Mouse (Mus musculus) intestine, embryonic 16.5 days (tissue): Measurements from ENCODE around the gene Ppm1h. TPM values are rescaled to one million over a fixed set of nuclear protein-coding genes. Genes with fewer than 3 reads are reported as not detected.
"Not testable (repeated sequence)": the region's sequence is repeated elsewhere in the genome, so short reads cannot be mapped to it uniquely, and the experiment has no call there.

Source experiments
- ATAC-seq: fragments of 200-750 bp; cut with Nextera tagmentation; 2 replicates; pipeline ENCODE4 v1.8.0; 2017; ENCODE audit warnings: moderate TSS enrichment, moderate library complexity
- H3K27ac ChIP-seq: fragments of 300-500 bp; sonication (generic); 2 replicates; pipeline ENCODE4 v1.5.1; 2014; ENCODE audit warnings: mild to moderate bottlenecking, low read length
- H3K27me3 ChIP-seq: fragments of 300-500 bp; sonication (generic); replicated peaks from 2 replicates; pipeline ENCODE4 v1.6.1; 2014; ENCODE audit warnings: low read length, control low read depth, mixed read lengths; ENCODE audit not compliant: control insufficient read depth, insufficient read depth
- H3K36me3 ChIP-seq: fragments of 300-500 bp; sonication (generic); 2 replicates; pipeline ENCODE4 v1.6.1; 2014; ENCODE audit warnings: low read length, control low read depth; ENCODE audit not compliant: control insufficient read depth, insufficient read depth
- H3K4me1 ChIP-seq: fragments of 300-500 bp; sonication (generic); 2 replicates; pipeline ENCODE4 v1.6.1; 2014; ENCODE audit warnings: low read length, control low read depth, mixed read lengths; ENCODE audit not compliant: control insufficient read depth, insufficient read depth
- H3K4me2 ChIP-seq: fragments of 300-500 bp; sonication (generic); 2 replicates; pipeline ENCODE4 v1.6.1; 2014; ENCODE audit warnings: low read depth, low read length, control low read depth
- H3K4me3 ChIP-seq: fragments of 300-500 bp; sonication (generic); 2 replicates; pipeline ENCODE4 v1.5.1; 2014; ENCODE audit warnings: mild to moderate bottlenecking, low read length
- H3K9ac ChIP-seq: fragments of 300-500 bp; sonication (generic); 2 replicates; pipeline ENCODE4 v1.6.1; 2014; ENCODE audit warnings: low read depth, low read length
- H3K9me3 ChIP-seq: fragments of 300-500 bp; sonication (generic); 2 replicates; pipeline ENCODE4 v1.6.1; 2016; ENCODE audit warnings: low read length, control low read depth; ENCODE audit not compliant: control insufficient read depth
- WGBS: fragments of 180-500 bp; shearing (Covaris S2); extraction: QIAGEN DNeasy Blood & Tissue Kit; methylation state at CpG from one replicate; pipeline ENCODE4 v1.1.7; 2014; 5-methylcytosine and 5-hydroxymethylcytosine counted together
- polyA plus RNA-seq: library from polyadenylated mRNA; unstranded; fragments of >200 nt; fragmentation: Nextera tagmentation; extraction: Ambion mirVana; gene quantifications from 2 replicates; pipeline ENCODE4 v1.2.1, GENCODE M21; 2015

Ppm1h gene
- polyA plus RNA-seq, 1 experiment from 2014 or later, result 14.8 TPM

DNA sequence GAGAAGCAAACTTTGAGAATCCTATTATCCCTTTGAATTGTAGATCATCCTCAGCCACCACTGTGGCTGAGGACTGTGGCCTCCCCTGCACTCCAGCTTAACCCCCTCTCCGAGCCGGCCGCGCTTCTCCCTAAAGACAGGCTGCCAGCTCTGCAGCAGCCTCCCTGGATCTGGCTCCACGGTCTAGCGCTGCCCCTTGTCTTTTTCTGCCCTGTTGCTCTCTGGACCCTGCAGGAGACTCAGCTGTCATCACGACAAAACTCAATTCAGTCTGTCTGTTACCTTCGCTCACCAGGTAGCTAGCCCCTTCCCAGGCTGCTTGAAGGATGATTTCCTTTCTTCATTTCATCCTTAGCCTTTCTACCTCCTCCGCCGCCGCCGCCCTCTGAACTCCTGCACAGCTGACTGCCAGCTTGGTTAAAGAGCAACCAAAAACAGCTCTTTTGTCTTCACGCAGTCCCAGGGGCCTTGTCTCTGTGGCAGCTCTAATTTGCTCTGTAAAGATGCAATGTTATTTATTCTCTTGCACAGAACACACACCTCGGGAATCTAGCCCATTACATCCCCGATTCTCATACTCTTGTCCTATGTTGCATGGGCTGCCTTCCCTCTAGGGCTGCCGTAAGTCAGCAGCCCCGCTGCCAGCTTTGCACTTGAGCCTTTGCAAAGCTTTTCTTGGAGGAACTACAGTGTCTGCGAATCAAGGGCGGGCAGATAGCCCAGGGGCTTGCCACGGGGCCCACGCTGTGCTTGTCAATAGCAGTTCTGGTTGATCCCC is 285.1 kb downstream of the Ppm1h start:
- Histone ChIP-seq H3K36me3 (no peaks in the 10 kb centered on the region), H3K27ac (no peak overlapping the region), H3K9me3 (no peaks in the 10 kb centered on the region), H3K4me2 (peak overlapping the region; percentile 41), H3K9ac (peak overlapping the region; percentile 35; the same call in 1 of the 2 replicates), H3K4me3 (peak overlapping the region; percentile 17), H3K4me1 (peaks cover 5% of the 10 kb centered on the region; the same call in 1 of the 2 replicates), H3K27me3 (no peaks in the 10 kb centered on the region)
- WGBS, result 11% methylated on average over 21 of the region's 21 CpGs
- ATAC-seq, result peak; percentile 49; the same call in 1 of the 2 replicates

DNA sequence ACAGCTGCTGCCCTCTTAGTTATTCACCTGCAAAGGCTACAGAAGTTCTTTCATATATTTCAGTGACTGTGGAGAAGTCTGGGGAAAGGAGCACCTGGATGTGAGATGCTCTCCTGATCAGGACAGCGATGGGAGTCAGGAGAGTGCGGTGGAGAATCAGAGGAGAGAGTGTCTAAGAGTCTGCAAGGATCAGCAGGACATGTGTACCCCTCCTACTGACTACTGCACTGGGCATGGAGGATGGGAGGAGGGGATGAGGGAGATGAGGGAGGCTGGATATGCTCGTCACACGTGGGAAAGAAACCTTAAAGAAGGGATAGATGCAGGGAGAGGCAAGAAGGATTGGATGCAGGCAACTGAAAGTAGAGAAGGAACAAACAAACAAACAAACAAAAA is 285.7 kb downstream of the Ppm1h start:
- ATAC-seq, result 0 out of 2 replicates have a peak, but pooled peaks have one; percentile 22
- Histone ChIP-seq H3K4me2 (no peak overlapping the region; the same call in 1 of the 2 replicates), H3K27ac (no peak overlapping the region), H3K4me1 (peaks cover 5% of the 10 kb centered on the region; the same call in 1 of the 2 replicates), H3K9me3 (no peaks in the 10 kb centered on the region), H3K4me3 (no peak overlapping the region), H3K27me3 (no peaks in the 10 kb centered on the region), H3K9ac (no peak overlapping the region), H3K36me3 (no peaks in the 10 kb centered on the region)
- WGBS, result 50% methylated on average over 4 of the region's 4 CpGs

DNA sequence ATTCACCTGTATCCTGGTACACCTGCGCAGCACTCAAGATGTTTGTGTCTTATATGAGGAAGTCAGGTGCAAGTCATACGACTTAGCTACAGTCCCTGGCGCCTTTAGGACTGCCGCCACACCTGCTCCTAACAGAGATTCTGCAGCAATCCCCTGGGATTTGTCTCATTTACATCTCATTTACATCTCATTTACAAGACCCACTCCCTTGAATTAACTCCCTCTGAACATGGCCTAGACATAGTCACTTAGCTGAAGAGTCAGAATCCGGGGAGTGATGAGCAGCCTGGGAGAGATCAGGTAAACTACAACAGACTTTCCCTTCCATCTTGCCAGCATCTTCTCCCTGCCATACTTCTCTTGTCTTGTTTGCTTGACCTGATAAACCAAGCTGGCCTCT is 287.1 kb downstream of the Ppm1h start:
- H3K27ac ChIP-seq, H3K36me3 ChIP-seq, H3K4me2 ChIP-seq, H3K9ac ChIP-seq, H3K9me3 ChIP-seq, H3K4me3 ChIP-seq, ATAC-seq, H3K27me3 ChIP-seq, H3K4me1 ChIP-seq: not testable (repeated sequence)
- WGBS, result 90% methylated on average over 4 of the region's 5 CpGs

DNA sequence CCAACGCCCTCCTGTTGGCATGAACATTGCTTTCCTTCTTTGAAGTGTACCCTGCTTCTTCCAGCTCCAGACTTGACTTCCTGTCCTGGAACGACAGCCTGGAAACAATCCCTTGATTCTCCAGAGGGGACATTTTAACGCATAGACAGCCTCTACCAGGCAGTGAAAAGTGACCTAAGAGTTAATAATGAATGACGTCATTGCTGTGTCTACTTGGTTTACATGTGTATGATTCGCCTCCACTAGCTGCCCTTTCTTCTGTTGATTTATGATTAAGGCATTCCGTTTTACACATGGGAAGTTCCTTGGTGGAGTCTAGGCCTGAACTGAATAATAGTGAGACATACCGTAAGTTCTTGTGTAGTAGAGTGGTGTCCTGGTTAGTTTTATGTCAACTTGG is 287.9 kb downstream of the Ppm1h start:
- no peak overlapping the region for H3K4me3 ChIP-seq
- no peak; the same call in 1 of the 2 replicates for ATAC-seq
- H3K4me1 ChIP-seq, result 0 out of 2 replicates have a peak, but pooled peaks cover 2% of the 10 kb centered on the region
- no peak overlapping the region for H3K4me2 ChIP-seq
- no peaks in the 10 kb centered on the region for H3K27me3 ChIP-seq
- no peak overlapping the region for H3K9ac ChIP-seq
- no peaks in the 10 kb centered on the region for H3K36me3 ChIP-seq
- WGBS, result 45% methylated on average over 7 of the region's 7 CpGs
- no peak overlapping the region for H3K27ac ChIP-seq
- H3K9me3 ChIP-seq, result no peaks in the 10 kb centered on the region

DNA sequence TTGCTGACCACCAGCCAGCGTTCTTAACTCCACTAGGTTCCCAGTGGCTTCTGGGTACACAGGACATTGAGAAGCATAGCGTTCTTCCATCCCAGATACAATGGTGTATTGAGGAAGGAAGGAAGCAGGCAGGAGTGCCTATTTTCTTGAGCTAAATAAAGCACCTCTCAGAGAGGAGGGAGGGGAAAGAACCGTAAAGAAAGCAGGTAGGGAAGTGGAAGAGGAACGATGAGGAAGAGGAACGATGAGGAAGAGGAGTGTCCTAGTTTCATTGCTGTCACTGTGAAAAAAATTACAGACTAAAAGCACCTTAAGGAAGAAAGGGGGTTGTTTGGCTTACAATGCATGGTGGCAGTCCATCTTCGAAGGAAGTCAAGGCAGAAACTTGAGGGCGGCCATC is 291.6 kb downstream of the Ppm1h start:
- no peaks in the 10 kb centered on the region for H3K4me1 ChIP-seq

DNA sequence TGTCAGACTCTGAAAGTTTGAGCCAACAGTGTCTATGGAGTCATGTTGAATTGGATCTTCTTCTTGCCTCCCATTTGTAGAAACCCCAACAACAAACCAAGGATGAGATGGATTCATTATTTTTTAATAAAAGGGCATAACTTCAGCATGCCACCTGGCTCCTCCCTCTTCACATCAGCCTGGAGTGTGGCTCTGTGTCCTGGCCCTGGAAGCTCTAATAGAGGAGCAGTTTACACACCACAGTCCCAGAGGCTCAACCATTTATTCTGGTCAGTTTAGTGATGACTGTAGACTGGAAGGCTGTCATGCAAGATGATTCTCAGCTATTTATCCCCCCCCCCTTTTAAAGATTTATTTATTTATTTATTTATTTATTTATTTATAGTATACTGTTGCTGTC is 294.7 kb downstream of the Ppm1h start:
- Histone ChIP-seq H3K36me3 (no peaks in the 10 kb centered on the region), H3K9me3 (no peaks in the 10 kb centered on the region), H3K4me1 (no peaks in the 10 kb centered on the region), H3K27ac (no peak overlapping the region), H3K4me2 (no peak overlapping the region), H3K4me3 (no peak overlapping the region), H3K27me3 (no peaks in the 10 kb centered on the region), H3K9ac (no peak overlapping the region)
- no peak for ATAC-seq

More for the DNA sequence above, 291.6 kb downstream of the Ppm1h start:
- Histone ChIP-seq H3K36me3 (no peaks in the 10 kb centered on the region), H3K9me3 (no peaks in the 10 kb centered on the region), H3K4me2 (no peak overlapping the region), H3K27me3 (no peaks in the 10 kb centered on the region), H3K9ac (no peak overlapping the region), H3K27ac (no peak overlapping the region), H3K4me3 (no peak overlapping the region)
- 83% methylated on average over 7 of the region's 7 CpGs for WGBS
- no peak for ATAC-seq

DNA sequence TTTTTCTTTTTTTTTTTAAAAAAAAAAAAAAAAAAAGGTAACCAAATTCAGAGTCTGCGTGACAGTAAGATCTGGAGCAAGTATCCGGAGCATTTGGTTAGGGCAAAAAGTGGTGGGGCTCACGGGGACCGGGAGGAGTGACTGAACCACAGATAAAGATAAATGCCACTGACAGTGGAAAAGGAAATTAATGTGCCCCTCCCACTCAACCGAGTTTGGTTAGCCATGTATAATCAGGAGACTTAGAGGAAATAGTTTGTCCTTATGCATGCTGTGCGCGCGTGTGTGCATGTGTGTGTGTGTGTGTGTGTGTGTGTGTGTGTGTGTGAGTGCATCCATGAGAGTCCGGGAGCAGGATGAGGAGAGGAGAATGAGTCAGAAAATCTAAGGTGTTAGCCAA is 297.5 kb downstream of the Ppm1h start:
- no peak overlapping the region for H3K4me3 ChIP-seq
- H3K36me3 ChIP-seq, result 0 out of 2 replicates have a peak, but pooled peaks cover 5% of the 10 kb centered on the region
- ATAC-seq, result no peak
- H3K27ac ChIP-seq, result no peak overlapping the region
- no peaks in the 10 kb centered on the region for H3K27me3 ChIP-seq
- WGBS, result 69% methylated on average over 9 of the region's 9 CpGs
- H3K9me3 ChIP-seq, result no peaks in the 10 kb centered on the region
- no peak overlapping the region for H3K4me2 ChIP-seq
- H3K9ac ChIP-seq, result no peak overlapping the region
- H3K4me1 ChIP-seq, result no peaks in the 10 kb centered on the region

DNA sequence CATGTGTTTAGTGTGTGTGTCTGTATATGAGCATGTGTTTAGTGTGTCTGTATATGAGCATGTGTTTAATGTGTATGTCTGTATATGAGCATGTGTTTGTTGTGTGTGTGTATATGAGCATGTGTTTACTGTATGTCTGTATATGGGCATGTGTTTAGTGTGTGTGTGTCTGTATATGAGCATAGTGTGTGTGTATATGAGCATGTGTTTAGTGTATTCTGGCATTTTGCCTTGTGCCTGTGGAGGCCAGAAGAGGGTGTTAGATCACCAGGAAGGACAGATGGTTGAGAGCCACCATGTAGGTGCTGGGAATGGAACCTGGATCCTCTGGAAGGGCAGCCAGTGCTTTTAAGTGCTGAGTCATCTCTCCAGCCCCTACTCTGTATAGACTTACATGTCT is 300.8 kb downstream of the Ppm1h start:
- Histone ChIP-seq H3K4me2 (no peak overlapping the region), H3K9ac (no peak overlapping the region), H3K27ac (no peak overlapping the region), H3K4me1 (peaks cover 8% of the 10 kb centered on the region; the same call in 1 of the 2 replicates), H3K9me3 (no peaks in the 10 kb centered on the region), H3K36me3 (peaks cover 10% of the 10 kb centered on the region; the same call in 1 of the 2 replicates), H3K4me3 (no peak overlapping the region), H3K27me3 (no peaks in the 10 kb centered on the region)
- ATAC-seq, result no peak

DNA sequence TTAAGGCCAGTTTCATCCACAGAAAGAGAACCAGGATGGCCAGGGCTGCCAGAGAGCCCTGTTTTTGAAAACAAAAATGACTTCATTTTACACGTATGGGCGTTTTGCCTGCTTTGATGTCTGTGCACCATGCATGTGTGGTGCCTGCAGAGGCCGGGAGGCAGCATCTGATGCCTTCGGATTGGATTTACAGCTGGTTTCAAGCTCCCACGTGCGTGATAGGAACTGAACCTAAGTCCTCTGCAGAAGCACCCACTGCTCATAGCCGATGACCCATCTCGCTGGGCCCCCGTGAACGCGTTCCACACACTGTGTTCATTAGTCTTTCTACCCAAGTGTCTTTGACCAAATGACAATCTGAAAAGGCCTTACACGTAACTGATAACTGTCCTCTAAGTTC is 301.6 kb downstream of the Ppm1h start:
- Histone ChIP-seq H3K4me2 (no peak overlapping the region), H3K4me3 (no peak overlapping the region), H3K27ac (no peak overlapping the region), H3K27me3 (no peaks in the 10 kb centered on the region), H3K4me1 (peaks cover 8% of the 10 kb centered on the region; the same call in 1 of the 2 replicates), H3K9me3 (no peaks in the 10 kb centered on the region), H3K9ac (no peak overlapping the region), H3K36me3 (peaks cover 10% of the 10 kb centered on the region; the same call in 1 of the 2 replicates)
- 93% methylated on average over 12 of the region's 12 CpGs for WGBS
- ATAC-seq, result no peak
